Mouse (Mus musculus) cerebellum, adult 2 months (tissue): Measurements from ENCODE around the gene Birc5.

Source experiments
- CTCF ChIP-seq: fragments of 200-500 bp; IDR thresholded peaks from 2 replicates; pipeline ENCODE4 v1.5.1; 2011; ENCODE audit warnings: low read depth, mild to moderate bottlenecking, control low read depth, low read length, moderate library complexity, borderline replicate concordance; ENCODE audit not compliant: insufficient read depth
- POLR2A ChIP-seq: fragments of 200-500 bp; IDR thresholded peaks from 2 replicates; pipeline ENCODE4 v1.6.1; 2011; ENCODE audit warnings: low read length, control low read depth, borderline replicate concordance; ENCODE audit not compliant: insufficient read depth

GRCm38 (mm10) chr11:117813867-117814266 lies 35.2 kb upstream of the Birc5 start:
- TF ChIP-seq CTCF (no peak), POLR2A (no peak)
